Mouse (Mus musculus) brown adipose tissue, adult 24 weeks (tissue): ENCODE results near the gene Rfx3. TPM values are rescaled to one million over a fixed set of nuclear protein-coding genes. Genes with fewer than 3 reads are reported as not detected.

Source experiments
- H3K27ac ChIP-seq: fragments of 200-500 bp; replicated peaks from 2 replicates; pipeline ENCODE4 v1.5.1; 2012; ENCODE audit warnings: low read depth, mild to moderate bottlenecking, low read length
- H3K4me1 ChIP-seq: fragments of 200-500 bp; 2 replicates; pipeline ENCODE4 v1.6.1; 2012; ENCODE audit warnings: low read length, mixed read lengths; ENCODE audit not compliant: control insufficient read depth, insufficient read depth, insufficient read length
- H3K4me3 ChIP-seq: fragments of 200-500 bp; 2 replicates; pipeline ENCODE4 v1.5.1; 2012; ENCODE audit warnings: low read depth, mild to moderate bottlenecking, low read length, moderate library complexity; ENCODE audit not compliant: insufficient read depth
- polyA plus RNA-seq: library from polyadenylated mRNA; stranded (reverse); fragments of >200 nt; gene quantifications from 2 replicates; pipeline ENCODE4 v1.2.4, GENCODE M21; 2012; ENCODE audit not compliant: missing spikeins, insufficient read depth, insufficient read length

Gene Rfx3
- polyA plus RNA-seq = 0.96 and 1.3 TPM in 2 replicates

DNA sequence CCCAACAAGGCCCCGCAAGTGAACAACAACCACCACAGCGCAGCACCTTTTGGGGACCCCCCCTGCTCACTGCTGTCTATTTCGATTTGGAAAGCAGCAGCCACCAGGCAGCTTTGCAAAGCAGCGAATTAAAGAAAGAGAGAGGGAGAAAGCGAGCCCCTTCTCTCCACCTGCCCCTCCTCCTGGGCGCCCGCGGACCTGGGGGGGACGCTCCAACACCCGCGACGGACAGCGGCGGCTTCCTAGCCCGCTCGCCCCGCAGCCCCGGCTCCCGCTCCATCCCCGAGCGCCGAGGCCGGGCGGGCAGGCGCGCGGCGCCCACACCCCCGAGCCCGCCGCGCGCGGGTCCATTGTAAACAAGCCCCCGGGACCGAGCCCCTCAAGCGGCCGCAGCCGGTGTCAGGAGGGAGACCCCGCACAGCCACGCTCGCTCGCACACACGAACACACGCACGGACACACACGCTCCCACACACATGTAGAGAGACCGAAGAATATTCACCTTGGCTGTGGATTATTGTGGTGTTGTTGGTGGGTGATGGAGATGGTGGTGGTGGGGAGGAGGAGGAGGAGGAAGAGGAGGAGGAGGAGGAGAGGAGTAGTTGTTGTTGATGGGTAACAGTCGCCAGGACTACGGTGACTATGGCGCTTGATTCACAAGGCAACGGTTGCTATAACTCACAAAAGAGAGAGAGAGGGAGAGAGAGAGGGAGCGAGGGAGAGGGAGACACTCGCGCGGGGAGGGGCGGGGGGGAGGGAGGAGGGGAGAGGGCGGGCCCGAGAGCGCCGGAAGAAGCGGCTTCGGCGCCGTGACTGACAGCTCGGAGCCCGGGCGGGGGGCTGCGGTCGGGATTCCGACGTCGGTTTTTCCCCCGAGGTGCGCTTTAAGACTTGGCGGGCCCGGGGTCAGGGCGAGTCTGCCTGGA lies at the start of gene Rfx3:
TSS of gene Rfx3 (minus strand) at position 696 of the 925 bp plus-strand sequence.
- peak within 1 kb of the TSS; percentile 98 for H3K27ac ChIP-seq
- H3K4me3 ChIP-seq = peak within 1 kb of the TSS; percentile 96
- H3K4me1 ChIP-seq = peaks cover 2% of the 10 kb centered on the region; the same call in 1 of the 2 replicates

GRCm38 (mm10) chr19:28052058-28052457 lies 41.1 kb upstream of the Rfx3 start:
- H3K4me1 ChIP-seq = no peaks in the 10 kb centered on the region
- no peak overlapping the region for H3K4me3 ChIP-seq
- no peak overlapping the region for H3K27ac ChIP-seq

- Histone ChIP-seq H3K4me1 (no peaks in the 10 kb centered on the region), H3K27ac (no peak overlapping the region), H3K4me3 (no peak overlapping the region)
Observed at GRCm38 (mm10) chr19:28051571-28051970, 40.6 kb upstream of the Rfx3 start.

GRCm38 (mm10) chr19:28049280-28049679 lies 38.3 kb upstream of the Rfx3 start:
- H3K4me1 ChIP-seq = no peaks in the 10 kb centered on the region
- no peak overlapping the region for H3K27ac ChIP-seq
- H3K4me3 ChIP-seq = no peak overlapping the region

DNA sequence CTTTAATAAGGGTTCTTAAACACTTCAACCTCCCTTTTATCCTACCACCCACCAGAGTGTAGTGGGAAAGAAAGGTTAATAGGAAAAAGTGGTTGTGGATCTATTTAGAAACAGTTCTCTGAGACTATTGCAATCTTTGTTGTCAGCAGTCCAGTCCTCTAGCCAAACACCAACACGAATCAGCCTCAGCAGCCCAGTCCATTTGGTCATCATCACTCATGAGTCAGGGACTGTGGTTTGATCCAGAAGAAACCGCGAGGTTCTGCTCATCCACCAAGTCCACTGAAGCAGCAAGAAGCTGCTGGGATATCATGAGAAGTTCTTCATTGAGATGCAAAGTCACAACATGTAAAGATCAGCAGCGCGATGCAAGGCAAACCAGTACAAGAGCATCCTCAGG lies 35.8 kb upstream of the Rfx3 start:
- Histone ChIP-seq H3K4me3 (no peak overlapping the region), H3K27ac (no peak overlapping the region), H3K4me1 (no peaks in the 10 kb centered on the region)

GRCm38 (mm10) chr19:28044950-28045349 lies 34.0 kb upstream of the Rfx3 start:
- Histone ChIP-seq H3K4me3 (no peak overlapping the region), H3K4me1 (no peaks in the 10 kb centered on the region)

GRCm38 (mm10) chr19:28011718-28012499 lies 943 bp upstream of the Rfx3 start:
- Histone ChIP-seq H3K4me1 (peaks cover 2% of the 10 kb centered on the region; the same call in 1 of the 2 replicates), H3K4me3 (peak overlapping the region; percentile 88)

More at GRCm38 (mm10) chr19:28044950-28045349, 34.0 kb upstream of the Rfx3 start:
- H3K27ac ChIP-seq = no peak overlapping the region

DNA sequence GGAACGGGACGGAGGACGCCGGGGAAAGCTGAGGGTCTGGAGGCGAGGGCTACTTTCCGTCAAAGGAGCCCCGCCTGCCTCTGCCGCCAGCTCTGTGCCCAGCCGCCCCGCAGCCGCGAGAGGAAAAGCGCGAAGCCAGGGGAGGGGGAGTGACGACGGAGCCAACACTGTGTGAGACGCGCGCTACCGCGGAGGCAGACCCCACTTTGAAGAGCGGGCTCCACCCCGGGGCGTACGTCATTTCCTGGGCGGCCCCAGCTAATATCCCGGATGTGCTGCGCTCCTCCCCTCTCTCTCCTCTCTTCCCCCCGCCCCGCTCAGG lies 391 bp upstream of the Rfx3 start:
- H3K4me3 ChIP-seq = peak overlapping the region; percentile 96
- H3K4me1 ChIP-seq = peaks cover 2% of the 10 kb centered on the region; the same call in 1 of the 2 replicates
- H3K27ac ChIP-seq = peak overlapping the region; percentile 98

More at GRCm38 (mm10) chr19:28011718-28012499, 943 bp upstream of the Rfx3 start:
- peak overlapping the region; percentile 94 for H3K27ac ChIP-seq

GRCm38 (mm10) chr19:28009587-28010281 lies 1.2 kb downstream of the Rfx3 start:
- peak overlapping the region; percentile 96 for H3K4me3 ChIP-seq
- H3K27ac ChIP-seq = no peak overlapping the region
- H3K4me1 ChIP-seq = peaks cover 2% of the 10 kb centered on the region; the same call in 1 of the 2 replicates

- no peak overlapping the region for H3K27ac ChIP-seq
Observed at GRCm38 (mm10) chr19:28004190-28004589, 6.8 kb downstream of the Rfx3 start.

DNA sequence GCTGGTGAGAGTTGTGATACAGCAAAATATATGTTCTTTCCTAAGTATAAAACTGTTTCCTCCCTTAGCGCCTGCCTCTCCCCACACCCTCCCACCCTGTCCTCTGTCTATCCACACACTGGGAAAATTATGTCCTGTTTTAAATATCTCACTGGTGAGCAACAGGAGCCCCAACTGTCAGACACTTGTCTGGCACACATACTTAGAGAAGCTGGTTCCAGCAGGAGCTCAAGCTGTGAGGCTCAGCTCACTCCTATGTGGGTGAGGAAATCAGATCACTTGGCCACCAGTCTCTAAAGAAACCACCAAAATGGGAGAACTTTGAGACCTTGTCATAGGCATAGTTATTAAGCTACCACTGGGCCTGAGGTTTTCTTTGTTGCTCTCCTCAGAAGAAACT lies 7.5 kb downstream of the Rfx3 start:
- no peak overlapping the region for H3K27ac ChIP-seq

More at GRCm38 (mm10) chr19:28004190-28004589, 6.8 kb downstream of the Rfx3 start:
- H3K4me1 ChIP-seq = no peaks in the 10 kb centered on the region
- no peak overlapping the region for H3K4me3 ChIP-seq

GRCm38 (mm10) chr19:28002708-28003107 lies 8.3 kb downstream of the Rfx3 start:
- Histone ChIP-seq H3K27ac (no peak overlapping the region), H3K4me1 (no peaks in the 10 kb centered on the region)

More for the DNA sequence above, 7.5 kb downstream of the Rfx3 start:
- no peak overlapping the region for H3K4me3 ChIP-seq
- no peaks in the 10 kb centered on the region for H3K4me1 ChIP-seq

DNA sequence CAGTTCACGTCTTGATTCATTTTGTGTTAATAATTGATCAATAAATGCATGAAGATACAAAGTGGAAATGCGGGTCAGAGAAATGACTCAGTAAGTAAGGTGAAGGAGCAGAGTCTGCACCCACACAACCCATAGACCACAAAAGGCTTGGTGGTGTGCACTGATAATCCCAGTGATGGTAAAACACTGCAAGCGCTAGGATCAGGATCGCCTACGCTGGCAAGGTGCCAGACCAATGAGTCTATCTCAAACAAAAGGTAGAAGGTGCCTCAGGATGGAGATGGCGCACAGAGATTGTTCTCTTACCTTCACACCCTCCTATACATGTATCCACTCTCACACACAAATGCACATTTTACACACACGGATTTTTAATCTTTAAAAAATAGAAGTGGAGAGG lies 18.2 kb downstream of the Rfx3 start:
- Histone ChIP-seq H3K27ac (no peak overlapping the region), H3K4me1 (no peaks in the 10 kb centered on the region), H3K4me3 (no peak overlapping the region)

More at GRCm38 (mm10) chr19:28002708-28003107, 8.3 kb downstream of the Rfx3 start:
- no peak overlapping the region for H3K4me3 ChIP-seq

DNA sequence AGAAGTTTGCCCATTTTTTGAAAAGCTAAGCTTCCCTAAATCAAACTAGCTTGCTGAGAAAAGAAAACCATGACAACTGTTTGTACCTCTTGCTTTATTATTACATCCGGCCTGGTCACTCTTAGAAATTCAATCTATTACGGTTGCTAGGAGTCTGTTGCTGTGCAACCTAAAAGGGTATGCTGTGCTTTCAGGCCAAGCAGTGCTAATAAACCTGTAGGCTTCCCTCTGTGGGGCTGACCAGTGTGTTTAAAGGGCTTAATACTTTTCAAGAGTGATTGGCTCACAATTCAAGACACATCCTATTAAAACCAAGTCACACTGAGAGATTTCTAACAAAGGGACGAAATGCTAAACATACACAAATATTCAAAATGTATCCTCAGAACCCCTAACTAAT lies 22.2 kb downstream of the Rfx3 start:
- no peak overlapping the region for H3K4me3 ChIP-seq
- H3K27ac ChIP-seq = no peak overlapping the region
- H3K4me1 ChIP-seq = no peaks in the 10 kb centered on the region

- Histone ChIP-seq H3K27ac (no peak overlapping the region), H3K4me1 (no peaks in the 10 kb centered on the region), H3K4me3 (no peak overlapping the region)
Observed at GRCm38 (mm10) chr19:27967590-27967989, 43.4 kb downstream of the Rfx3 start.
